Mouse (Mus musculus): ENCODE results near the gene Tmem106c.

The Tmem106c gene

GRCm38 (mm10) chr15:97952137-97952888 lies 11.7 kb upstream of the Tmem106c start:
- in situ Hi-C loops (cut with MboI, MseI), result loop anchor here (10.0 kb wide), 1 partner anchor 238 kb away; no protein-coding TSS in a partner anchor

GRCm38 (mm10) chr15:97952889-97953189 lies 11.2 kb upstream of the Tmem106c start:
- in situ Hi-C loops (cut with MboI, MseI), result loop anchor here (10.0 kb wide), 1 partner anchor 238 kb away; no protein-coding TSS in a partner anchor

- in situ Hi-C loops (cut with MboI, MseI), result loop anchor here (10.0 kb wide), 1 partner anchor 240 kb away; no protein-coding TSS in a partner anchor
Observed at GRCm38 (mm10) chr15:97954671-97955070, 9.3 kb upstream of the Tmem106c start.

- in situ Hi-C loops (cut with MboI, MseI), result loop anchor here (10.0 kb wide), 1 partner anchor 240 kb away; no protein-coding TSS in a partner anchor
Observed at GRCm38 (mm10) chr15:97955286-97955685, 8.7 kb upstream of the Tmem106c start.

GRCm38 (mm10) chr15:97955742-97956141 lies 8.3 kb upstream of the Tmem106c start:
- in situ Hi-C loops (cut with MboI, MseI), result loop anchor here (10.0 kb wide), 1 partner anchor 241 kb away; no protein-coding TSS in a partner anchor

- in situ Hi-C loops (cut with MboI, MseI), result loop anchor here (10.0 kb wide), 1 partner anchor 242 kb away; no protein-coding TSS in a partner anchor
Observed at GRCm38 (mm10) chr15:97956416-97956815, 7.6 kb upstream of the Tmem106c start.

- in situ Hi-C loops (cut with MboI, MseI), result loop anchor here (10.0 kb wide), 1 partner anchor 109 kb away; no protein-coding TSS in a partner anchor
Observed at GRCm38 (mm10) chr15:97963329-97963988, 541 bp upstream of the Tmem106c start.

GRCm38 (mm10) chr15:97964836-97965187 lies 812 bp downstream of the Tmem106c start:
- in situ Hi-C loops (cut with MboI, MseI), result loop anchor here (10.0 kb wide), 1 partner anchor 110 kb away; no protein-coding TSS in a partner anchor

GRCm38 (mm10) chr15:97965311-97966045 lies 1.5 kb downstream of the Tmem106c start:
- in situ Hi-C loops (cut with MboI, MseI), result loop anchor here (10.0 kb wide), 1 partner anchor 111 kb away; no protein-coding TSS in a partner anchor

GRCm38 (mm10) chr15:97970299-97970698 lies 6.3 kb downstream of the Tmem106c start:
- in situ Hi-C loops (cut with MboI, MseI), result no loop called here

- in situ Hi-C loops (cut with MboI, MseI), result no loop called here
Observed at GRCm38 (mm10) chr15:97972580-97972979, 8.6 kb downstream of the Tmem106c start.

GRCm38 (mm10) chr15:97973248-97974005 lies 9.4 kb downstream of the Tmem106c start:
- in situ Hi-C loops (cut with MboI, MseI), result no loop called here

- in situ Hi-C loops (cut with MboI, MseI), result no loop called here
Observed at GRCm38 (mm10) chr15:97981560-97981959, 17.6 kb downstream of the Tmem106c start.

GRCm38 (mm10) chr15:97989544-97989943 lies 25.5 kb downstream of the Tmem106c start:
- in situ Hi-C loops (cut with MboI, MseI), result no loop called here

GRCm38 (mm10) chr15:97990124-97990523 lies 26.1 kb downstream of the Tmem106c start:
- in situ Hi-C loops (cut with MboI, MseI), result no loop called here

GRCm38 (mm10) chr15:97990721-97991120 lies 26.7 kb downstream of the Tmem106c start:
- in situ Hi-C loops (cut with MboI, MseI), result no loop called here

- in situ Hi-C loops (cut with MboI, MseI), result no loop called here
Observed at GRCm38 (mm10) chr15:97991285-97991895, 27.4 kb downstream of the Tmem106c start.

GRCm38 (mm10) chr15:97992027-97992711 lies 28.2 kb downstream of the Tmem106c start:
- in situ Hi-C loops (cut with MboI, MseI), result no loop called here

- in situ Hi-C loops (cut with MboI, MseI), result no loop called here
Observed at GRCm38 (mm10) chr15:97992712-97993286, 28.8 kb downstream of the Tmem106c start.

Data from T-helper 2 cell (primary cell).